Mouse (Mus musculus) thymus, adult 2 months (tissue): ENCODE measurements around the gene Kcnq1. TPM values are rescaled to one million over a fixed set of nuclear protein-coding genes. Genes with fewer than 3 reads are reported as not detected.

ENCODE experiments used
- DNase-seq: peaks from one replicate; pipeline ENCODE4 v3.0.0; 2021
- H3K27ac ChIP-seq: fragments of 200-500 bp; 2 replicates; pipeline ENCODE4 v1.5.1; 2012; ENCODE audit warnings: low read length, control low read depth; ENCODE audit not compliant: control insufficient read depth, insufficient read depth
- H3K27me3 ChIP-seq: fragments of 200-500 bp; 2 replicates; pipeline ENCODE4 v1.6.1; 2012; ENCODE audit warnings: mild to moderate bottlenecking, low read length, moderate library complexity, mixed read lengths; ENCODE audit not compliant: control insufficient read depth, insufficient read depth
- H3K36me3 ChIP-seq: fragments of 200-500 bp; 2 replicates; pipeline ENCODE4 v1.6.1; 2012; ENCODE audit warnings: mild to moderate bottlenecking, low read length, moderate library complexity; ENCODE audit not compliant: control insufficient read depth, insufficient read depth
- H3K4me1 ChIP-seq: fragments of 200-500 bp; replicated peaks from 2 replicates; pipeline ENCODE4 v1.6.1; 2012; ENCODE audit warnings: low read length; ENCODE audit not compliant: control insufficient read depth, insufficient read depth
- H3K4me3 ChIP-seq: fragments of 200-500 bp; 2 replicates; pipeline ENCODE4 v1.5.1; 2012; ENCODE audit warnings: mild to moderate bottlenecking, low read length, control low read depth, moderate library complexity; ENCODE audit not compliant: control insufficient read depth, insufficient read depth
- CTCF ChIP-seq: fragments of 200-500 bp; IDR thresholded peaks from 2 replicates; pipeline ENCODE4 v1.5.1; 2012; ENCODE audit warnings: mild to moderate bottlenecking, control low read depth, low read length, moderate library complexity, borderline replicate concordance; ENCODE audit not compliant: control insufficient read depth, poor library complexity, insufficient read depth; ENCODE audit errors: extremely low read depth
- POLR2A ChIP-seq: fragments of 200-500 bp; IDR thresholded peaks from 2 replicates; pipeline ENCODE4 v1.6.1; 2012; ENCODE audit warnings: mild to moderate bottlenecking, low read length, control low read depth, moderate library complexity; ENCODE audit not compliant: control insufficient read depth, poor library complexity, insufficient read depth; ENCODE audit errors: extremely low read depth
- WGBS: fragments of 180-500 bp; shearing (Covaris S2); methylation state at CpG from one replicate; pipeline ENCODE4 v1.1.7; 2018; 5-methylcytosine and 5-hydroxymethylcytosine counted together
- polyA plus RNA-seq: library from polyadenylated mRNA; depleted of rRNA; stranded (reverse); fragments of >200 nt; gene quantifications from 2 replicates; pipeline ENCODE4 v1.2.3, GENCODE M21; 2012

Gene Kcnq1
- polyA plus RNA-seq, 1 experiment = 4.6 TPM

DNA sequence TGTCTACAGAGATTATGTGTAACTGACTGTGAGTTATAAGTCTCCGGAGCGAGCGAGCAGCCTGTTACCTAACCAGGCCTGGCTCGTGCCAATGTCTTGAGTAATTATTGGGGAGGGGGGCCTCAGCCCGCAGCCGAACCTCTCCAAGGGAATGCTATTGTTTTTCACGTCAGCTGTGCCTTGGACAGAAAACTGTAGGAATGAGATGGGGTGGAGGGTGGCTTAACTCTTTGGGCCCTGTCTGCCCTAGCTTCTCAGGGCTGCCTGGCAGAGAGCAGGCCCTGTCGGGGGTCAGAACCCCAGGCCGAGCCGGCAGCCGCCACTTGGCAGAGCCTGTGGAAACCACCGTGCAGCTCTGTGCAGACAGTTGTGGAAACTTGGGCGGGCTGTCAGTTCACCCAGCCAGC, 302.5 kb downstream of the Kcnq1 start:
- no peak overlapping the region for H3K27ac ChIP-seq
- peaks cover 5% of the 10 kb centered on the region for H3K4me1 ChIP-seq
- TF ChIP-seq POLR2A (no peak), CTCF (no peak)
- DNase-seq = no peak
- no peaks in the 10 kb centered on the region for H3K27me3 ChIP-seq
- 88% methylated on average over 13 of the region's 13 CpGs for WGBS
- H3K4me3 ChIP-seq = no peak overlapping the region
- no peaks in the 10 kb centered on the region for H3K36me3 ChIP-seq

DNA sequence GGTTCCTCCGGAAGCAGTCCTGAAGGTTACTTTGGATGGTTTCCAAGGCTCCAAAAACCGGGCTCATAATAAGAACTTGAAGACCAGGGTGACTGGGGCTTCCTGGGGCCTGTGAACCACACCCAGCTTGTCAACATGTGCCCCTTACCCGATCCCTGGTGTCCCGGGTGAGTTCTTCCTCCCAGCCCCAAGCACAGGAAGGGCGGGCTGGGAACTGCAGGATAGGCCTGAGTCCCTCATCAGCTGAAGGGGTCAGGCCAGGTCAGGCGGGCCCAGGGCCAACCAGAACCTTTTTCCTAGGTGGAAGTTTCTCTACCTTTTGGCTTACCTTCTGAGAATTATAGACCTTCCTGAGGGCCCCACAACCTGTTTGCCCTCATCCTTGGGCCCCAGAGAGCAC, 306.4 kb downstream of the Kcnq1 start:
- WGBS = 91% methylated on average over 6 of the region's 6 CpGs
- DNase-seq = no peak
- H3K4me1 ChIP-seq = peaks cover 14% of the 10 kb centered on the region
- no peak overlapping the region for H3K4me3 ChIP-seq
- no peak overlapping the region for H3K27ac ChIP-seq
- no peaks in the 10 kb centered on the region for H3K36me3 ChIP-seq
- TF ChIP-seq CTCF (no peak), POLR2A (no peak)
- no peaks in the 10 kb centered on the region for H3K27me3 ChIP-seq

DNA sequence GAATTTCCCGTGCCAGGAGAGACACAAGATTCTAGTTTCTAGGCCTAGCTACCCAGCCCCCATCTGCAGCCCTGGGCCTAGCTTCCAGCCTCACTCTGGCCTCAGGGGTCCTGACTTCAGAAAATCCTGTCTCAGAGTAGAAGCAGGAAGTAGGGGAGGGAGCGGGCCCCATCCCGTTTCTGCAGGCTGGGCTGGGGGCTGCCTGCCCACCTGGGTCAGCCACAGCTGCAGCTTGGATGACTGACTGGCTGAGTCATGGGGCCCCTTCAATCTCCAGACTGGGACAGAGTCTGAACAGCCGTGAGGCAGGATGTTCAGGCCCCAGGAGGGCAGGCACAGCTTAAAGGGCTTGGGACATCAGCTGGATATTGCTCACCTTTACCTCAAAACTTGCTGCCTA, 308.9 kb downstream of the Kcnq1 start:
- peak; percentile 32 for DNase-seq
- H3K36me3 ChIP-seq = no peaks in the 10 kb centered on the region
- WGBS = 19% methylated on average over 4 of the region's 4 CpGs
- TF ChIP-seq CTCF = no peak
- no peak for TF ChIP-seq POLR2A
- H3K27ac ChIP-seq = no peak overlapping the region
- no peaks in the 10 kb centered on the region for H3K27me3 ChIP-seq
- H3K4me1 ChIP-seq = peaks cover 14% of the 10 kb centered on the region
- no peak overlapping the region for H3K4me3 ChIP-seq

DNA sequence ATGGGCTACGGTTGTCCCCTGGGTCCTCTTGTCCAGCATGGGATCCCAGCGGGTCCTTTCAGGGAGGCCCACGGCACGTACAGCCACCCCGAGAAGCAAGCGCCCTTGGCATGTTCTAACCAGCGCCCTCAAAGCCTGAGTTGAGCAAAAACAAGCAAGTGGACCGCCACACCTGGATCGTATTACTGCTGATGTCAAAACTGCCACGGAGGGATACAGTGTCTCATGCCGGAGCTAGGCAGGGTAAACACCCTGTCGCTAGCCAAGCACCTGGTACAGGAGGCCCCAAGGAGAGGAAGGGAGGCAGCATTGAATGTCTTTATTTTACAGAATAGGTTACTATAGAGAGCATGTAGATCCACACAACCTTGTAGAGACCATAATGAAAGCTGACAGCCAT, 310.2 kb downstream of the Kcnq1 start:
- H3K4me1 ChIP-seq = peaks cover 14% of the 10 kb centered on the region
- TF ChIP-seq POLR2A = no peak
- TF ChIP-seq CTCF = no peak
- 96% methylated on average over 12 of the region's 12 CpGs for WGBS
- DNase-seq = no peak
- H3K27me3 ChIP-seq = no peaks in the 10 kb centered on the region
- no peaks in the 10 kb centered on the region for H3K36me3 ChIP-seq
- H3K4me3 ChIP-seq = no peak overlapping the region
- H3K27ac ChIP-seq = no peak overlapping the region

DNA sequence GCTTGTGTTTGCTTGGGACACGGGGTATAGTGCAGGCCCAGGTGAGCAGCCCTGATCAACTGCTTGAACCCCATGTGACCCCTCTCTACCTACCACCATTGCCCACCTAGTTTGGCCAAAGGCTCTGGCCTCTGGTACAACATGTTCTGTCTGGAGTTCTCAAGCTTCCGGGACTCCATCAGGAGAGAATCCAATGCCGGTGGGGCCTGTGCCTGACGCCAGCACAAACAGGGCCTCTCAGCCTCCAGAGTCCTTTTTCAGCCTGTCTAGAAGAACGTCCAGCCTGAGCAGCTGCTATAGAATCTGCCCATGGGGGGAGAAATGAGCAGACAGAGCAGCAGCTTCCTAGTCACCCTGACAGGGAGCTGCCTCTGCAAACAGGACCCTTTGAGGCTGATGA, 311.7 kb downstream of the Kcnq1 start:
- no peak overlapping the region for H3K27ac ChIP-seq
- no peaks in the 10 kb centered on the region for H3K27me3 ChIP-seq
- 95% methylated on average over 5 of the region's 5 CpGs for WGBS
- H3K36me3 ChIP-seq = no peaks in the 10 kb centered on the region
- no peak for DNase-seq
- peaks cover 14% of the 10 kb centered on the region for H3K4me1 ChIP-seq
- no peak for TF ChIP-seq CTCF
- no peak for TF ChIP-seq POLR2A
- no peak overlapping the region for H3K4me3 ChIP-seq

DNA sequence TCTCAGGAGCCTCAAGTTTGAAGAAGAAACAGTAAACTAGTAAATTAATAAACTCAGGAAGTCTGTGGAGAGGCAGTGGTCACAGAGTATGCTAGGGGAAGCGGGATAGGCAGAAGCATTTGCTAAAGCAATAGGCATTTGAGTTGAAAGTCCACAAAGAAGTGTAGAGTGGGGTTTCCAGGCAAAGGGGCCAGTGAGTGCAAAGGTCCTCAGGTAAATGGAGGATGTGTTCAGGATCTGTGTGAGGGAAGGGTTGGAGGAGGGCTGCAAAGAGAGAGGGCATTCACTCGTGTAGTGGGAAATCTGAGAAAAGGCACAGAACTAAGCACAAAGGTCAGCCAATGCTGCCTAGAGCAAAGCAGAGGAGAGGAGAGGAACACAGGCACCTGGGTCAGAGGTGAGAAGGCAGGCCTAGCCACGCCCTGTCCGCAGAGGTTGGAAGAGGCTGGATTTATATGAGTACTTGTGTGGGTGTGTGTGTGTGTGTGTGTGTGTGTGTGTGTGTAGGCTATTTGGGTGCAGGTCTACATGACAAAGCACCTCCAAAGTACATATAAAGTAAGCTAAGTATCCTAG, 313.5 kb downstream of the Kcnq1 start:
- H3K27ac ChIP-seq = no peak overlapping the region
- no peak for DNase-seq
- no peaks in the 10 kb centered on the region for H3K27me3 ChIP-seq
- H3K4me1 ChIP-seq = peaks cover 9% of the 10 kb centered on the region
- H3K4me3 ChIP-seq = no peak overlapping the region
- no peaks in the 10 kb centered on the region for H3K36me3 ChIP-seq
- 89% methylated on average over 4 of the region's 4 CpGs for WGBS
- TF ChIP-seq POLR2A (no peak), CTCF (no peak)
